Mouse (Mus musculus) neural tube, embryonic 15.5 days (tissue): Measurements from ENCODE around the gene Sec31a. TPM values are rescaled to one million over a fixed set of nuclear protein-coding genes. Genes with fewer than 3 reads are reported as not detected.
"Not testable (repeated sequence)": the region's sequence is repeated elsewhere in the genome, so short reads cannot be mapped to it uniquely, and the experiment has no call there.

Experiments used
- ATAC-seq: fragments of 200-750 bp; cut with Nextera tagmentation; 2 replicates; pipeline ENCODE4 v1.8.0; 2017; ENCODE audit warnings: mild to moderate bottlenecking, moderate TSS enrichment, moderate library complexity; ENCODE audit not compliant: low FRiP score
- H3K27ac ChIP-seq: fragments of 300-500 bp; sonication (generic); replicated peaks from 2 replicates; pipeline ENCODE4 v1.5.1; 2015; ENCODE audit warnings: mild to moderate bottlenecking, inconsistent platforms
- H3K27me3 ChIP-seq: fragments of 300-500 bp; sonication (generic); replicated peaks from 2 replicates; pipeline ENCODE4 v1.6.1; 2015; ENCODE audit warnings: inconsistent platforms
- H3K36me3 ChIP-seq: fragments of 300-500 bp; sonication (generic); 2 replicates; pipeline ENCODE4 v1.6.1; 2015; ENCODE audit warnings: inconsistent platforms
- H3K4me1 ChIP-seq: fragments of 300-500 bp; sonication (generic); 2 replicates; pipeline ENCODE4 v1.6.1; 2015; ENCODE audit warnings: inconsistent platforms
- H3K4me2 ChIP-seq: fragments of 300-500 bp; sonication (generic); 2 replicates; pipeline ENCODE4 v1.6.1; 2015; ENCODE audit warnings: inconsistent platforms, mild to moderate bottlenecking, moderate library complexity
- H3K4me3 ChIP-seq: fragments of 300-500 bp; sonication (generic); replicated peaks from 2 replicates; pipeline ENCODE4 v1.5.1; 2015; ENCODE audit warnings: mild to moderate bottlenecking, inconsistent platforms
- H3K9ac ChIP-seq: fragments of 300-500 bp; sonication (generic); replicated peaks from 2 replicates; pipeline ENCODE4 v1.6.1; 2015; ENCODE audit warnings: mild to moderate bottlenecking, inconsistent platforms
- H3K9me3 ChIP-seq: fragments of 300-500 bp; sonication (generic); replicated peaks from 2 replicates; pipeline ENCODE4 v1.6.1; 2016; ENCODE audit warnings: inconsistent platforms
- WGBS: fragments of 180-500 bp; shearing (Covaris S2); methylation state at CpG from one replicate; pipeline ENCODE4 v1.1.7; 2015; ENCODE audit warnings: mixed read lengths; 5-methylcytosine and 5-hydroxymethylcytosine counted together
- polyA plus RNA-seq: library from polyadenylated mRNA; unstranded; fragments of >200 nt; fragmentation: Nextera tagmentation; extraction: Ambion mirVana; gene quantifications from 2 replicates; pipeline ENCODE4 v1.2.1, GENCODE M21; 2015

Gene Sec31a
- polyA plus RNA-seq, 1 experiment from 2014 or later, result 89.5 TPM

DNA sequence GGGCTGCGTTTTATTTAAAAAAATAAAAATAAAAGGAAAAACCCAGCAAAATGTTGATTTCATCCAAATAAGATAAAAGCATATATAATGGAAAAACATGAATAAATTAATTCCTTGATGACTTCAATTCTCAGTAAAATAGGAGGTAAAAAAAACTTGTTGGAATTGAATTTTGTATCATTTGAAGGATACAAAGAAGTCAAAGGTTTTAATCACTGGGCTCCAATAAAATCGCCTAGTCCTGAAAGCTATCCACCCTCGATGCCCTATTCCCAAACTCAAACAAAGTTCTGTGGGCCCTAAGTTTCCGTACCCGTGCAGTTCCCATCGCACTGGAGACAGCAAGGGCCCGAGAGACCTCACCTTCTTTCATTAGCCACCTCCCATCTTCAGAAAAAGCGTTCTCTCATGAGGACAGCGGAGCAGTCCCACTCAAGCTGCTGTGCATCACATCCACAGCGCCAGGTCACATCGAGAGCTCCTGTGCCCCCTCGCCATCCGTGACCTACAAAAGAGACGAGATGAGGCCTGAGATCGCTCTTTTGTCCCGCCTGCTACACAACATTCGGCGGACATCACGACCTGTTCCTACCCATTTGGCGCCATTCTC, 12.8 kb upstream of the Sec31a start:
- peak overlapping the region; percentile 86 for H3K4me3 ChIP-seq
- peaks cover 34% of the 10 kb centered on the region for H3K36me3 ChIP-seq
- H3K4me2 ChIP-seq, result peak overlapping the region; percentile 88
- H3K9me3 ChIP-seq, result no peaks in the 10 kb centered on the region
- ATAC-seq, result peak; percentile 71
- peak overlapping the region; percentile 90 for H3K27ac ChIP-seq
- H3K4me1 ChIP-seq, result peaks cover 56% of the 10 kb centered on the region
- no peaks in the 10 kb centered on the region for H3K27me3 ChIP-seq
- WGBS, result under 1% methylated on average over 20 of the region's 20 CpGs
- H3K9ac ChIP-seq, result peak overlapping the region; percentile 93

DNA sequence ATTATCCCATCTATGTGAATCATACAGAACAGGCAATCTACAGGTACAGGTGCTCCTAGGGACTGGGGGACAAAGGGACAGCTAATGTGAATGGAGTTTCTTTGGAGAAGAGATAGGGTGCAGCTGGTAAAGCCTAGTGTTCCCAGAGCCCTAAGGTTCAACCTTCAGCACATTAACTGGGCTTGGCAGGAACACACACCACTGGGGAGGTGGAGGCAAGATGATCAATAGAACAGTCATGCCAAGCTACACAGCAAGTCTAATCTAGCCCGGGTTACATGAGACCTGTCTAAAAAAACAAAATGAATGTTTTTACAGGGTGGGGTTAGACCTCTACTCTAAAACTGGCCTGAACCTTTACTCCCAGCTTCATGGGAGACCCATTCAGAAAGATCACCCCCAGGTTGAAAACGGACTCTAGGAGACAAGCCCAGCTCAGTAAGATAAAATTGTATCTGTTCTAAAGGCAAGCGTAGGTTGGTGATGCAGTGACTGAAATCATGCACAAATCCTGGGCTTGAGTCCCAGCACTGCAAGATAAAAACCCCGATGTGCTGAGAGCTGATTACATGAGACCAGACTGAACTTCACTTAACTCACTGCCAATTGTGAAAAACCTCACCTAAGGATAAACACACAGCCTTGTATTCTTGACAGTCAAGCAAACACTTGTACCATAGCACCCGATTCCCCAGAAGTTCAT, 12.1 kb upstream of the Sec31a start:
- peaks cover 63% of the 10 kb centered on the region for H3K4me1 ChIP-seq
- no peaks in the 10 kb centered on the region for H3K27me3 ChIP-seq
- peak overlapping the region; percentile 88 for H3K4me2 ChIP-seq
- ATAC-seq, result no peak
- H3K9ac ChIP-seq, result peak overlapping the region; percentile 93
- H3K4me3 ChIP-seq, result peak overlapping the region; percentile 86
- WGBS, result 14% methylated on average over 5 of the region's 5 CpGs
- H3K9me3 ChIP-seq, result no peaks in the 10 kb centered on the region
- H3K36me3 ChIP-seq, result peaks cover 40% of the 10 kb centered on the region
- H3K27ac ChIP-seq, result 0 out of 2 replicates have a peak overlapping the region, but pooled peaks have one; percentile 38

DNA sequence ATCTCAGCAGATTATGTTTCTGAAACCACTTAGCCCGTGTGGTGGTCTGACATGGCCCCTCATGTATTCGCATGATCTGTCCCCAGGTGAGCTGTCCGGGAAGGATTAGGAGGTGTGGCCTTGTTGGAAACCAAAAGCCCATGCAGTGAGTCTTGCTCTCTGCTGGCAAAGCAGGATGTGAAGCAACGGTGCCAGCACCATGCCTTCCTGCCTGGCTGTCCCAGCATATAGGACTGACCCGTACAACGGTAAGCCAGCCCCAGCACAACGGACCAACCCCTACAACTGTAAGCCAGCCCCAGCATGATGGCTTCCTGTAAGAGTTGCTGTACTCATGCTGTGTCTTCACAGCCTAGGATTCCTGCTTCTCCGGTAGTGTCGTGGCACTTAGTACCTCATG, 11.2 kb upstream of the Sec31a start:
- no peaks in the 10 kb centered on the region for H3K9me3 ChIP-seq
- H3K4me2 ChIP-seq, result peak overlapping the region; percentile 88
- no peak overlapping the region for H3K27ac ChIP-seq
- peaks cover 70% of the 10 kb centered on the region for H3K4me1 ChIP-seq
- H3K27me3 ChIP-seq, result no peaks in the 10 kb centered on the region
- 66% methylated on average over 9 of the region's 9 CpGs for WGBS
- H3K4me3 ChIP-seq, result peak overlapping the region; percentile 86
- H3K9ac ChIP-seq, result peak overlapping the region; percentile 93; the same call in 1 of the 2 replicates
- peaks cover 49% of the 10 kb centered on the region for H3K36me3 ChIP-seq
- no peak for ATAC-seq

DNA sequence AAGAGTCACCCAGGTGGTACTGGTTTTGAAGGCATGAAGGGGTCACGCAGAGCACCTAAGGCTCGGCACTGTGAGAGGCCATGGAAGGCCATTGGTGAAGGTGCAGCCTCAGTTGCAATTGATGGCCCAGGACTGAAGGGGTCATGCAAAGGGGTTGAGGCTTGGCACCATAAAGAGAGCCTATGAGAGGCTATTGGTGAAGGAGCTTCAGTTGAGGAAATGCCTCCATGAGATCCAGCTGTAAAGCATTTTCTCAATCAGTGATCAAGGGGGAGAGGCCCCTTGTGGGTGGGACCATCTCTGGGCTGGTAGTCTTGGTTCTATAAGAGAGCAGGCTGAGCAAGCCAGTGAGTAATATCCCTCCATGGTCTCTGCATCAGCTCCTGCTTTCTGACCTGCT, 9.8 kb upstream of the Sec31a start:
- H3K27me3 ChIP-seq, H3K9me3 ChIP-seq, ATAC-seq, H3K4me2 ChIP-seq, H3K4me3 ChIP-seq, H3K27ac ChIP-seq, H3K9ac ChIP-seq: not testable (repeated sequence)
- Histone ChIP-seq H3K4me1 (peaks cover 70% of the 10 kb centered on the region), H3K36me3 (peaks cover 63% of the 10 kb centered on the region)
- 92% methylated on average over 2 of the region's 2 CpGs for WGBS

DNA sequence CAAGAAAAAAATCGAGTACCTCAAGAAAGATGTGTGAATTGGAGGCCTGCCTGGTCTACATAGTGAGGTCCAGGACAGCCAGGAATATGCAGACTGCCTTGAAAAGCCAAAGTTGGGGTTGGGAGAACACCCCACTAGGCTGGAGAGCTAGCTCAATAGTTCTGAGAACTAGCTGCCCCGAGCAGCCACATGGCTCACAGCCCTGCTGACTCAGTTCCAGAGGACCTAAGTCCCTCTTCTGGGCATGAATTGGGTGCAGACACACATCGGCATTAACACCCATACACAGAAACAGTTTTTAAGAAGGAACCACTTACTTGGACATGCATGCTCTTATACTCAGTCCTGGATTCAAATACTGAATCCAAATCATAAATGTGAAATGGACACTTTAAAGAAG, 8.2 kb upstream of the Sec31a start:
- H3K9me3 ChIP-seq, result no peaks in the 10 kb centered on the region
- no peaks in the 10 kb centered on the region for H3K27me3 ChIP-seq
- 82% methylated on average over 3 of the region's 3 CpGs for WGBS
- peak overlapping the region; percentile 20; the same call in 1 of the 2 replicates for H3K9ac ChIP-seq
- H3K4me1 ChIP-seq, result peaks cover 63% of the 10 kb centered on the region
- ATAC-seq, result no peak
- no peak overlapping the region for H3K4me3 ChIP-seq
- H3K4me2 ChIP-seq, result peak overlapping the region; percentile 17; the same call in 1 of the 2 replicates
- no peak overlapping the region for H3K27ac ChIP-seq
- H3K36me3 ChIP-seq, result peaks cover 77% of the 10 kb centered on the region

DNA sequence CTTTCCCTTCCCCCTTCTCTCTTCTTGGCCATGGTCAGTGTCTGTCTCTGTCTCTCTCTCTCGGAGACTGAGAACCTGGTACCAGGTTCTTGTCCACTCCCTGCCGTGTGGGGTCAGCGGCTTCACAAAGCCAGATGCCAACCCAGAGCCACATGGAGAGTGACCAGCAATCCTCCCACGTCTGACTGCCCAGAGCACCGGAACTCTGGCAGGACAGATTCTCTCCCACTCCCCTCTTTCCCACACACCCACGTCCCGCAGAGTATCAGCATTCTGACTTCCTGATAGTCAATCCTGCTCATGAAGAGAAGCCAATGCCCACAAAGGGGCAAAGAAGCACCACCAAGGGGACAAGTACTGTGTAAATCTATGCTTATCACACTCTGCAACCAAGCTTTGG, 7.6 kb upstream of the Sec31a start:
- Histone ChIP-seq H3K9me3 (no peaks in the 10 kb centered on the region), H3K27me3 (no peaks in the 10 kb centered on the region), H3K36me3 (peaks cover 84% of the 10 kb centered on the region)

DNA sequence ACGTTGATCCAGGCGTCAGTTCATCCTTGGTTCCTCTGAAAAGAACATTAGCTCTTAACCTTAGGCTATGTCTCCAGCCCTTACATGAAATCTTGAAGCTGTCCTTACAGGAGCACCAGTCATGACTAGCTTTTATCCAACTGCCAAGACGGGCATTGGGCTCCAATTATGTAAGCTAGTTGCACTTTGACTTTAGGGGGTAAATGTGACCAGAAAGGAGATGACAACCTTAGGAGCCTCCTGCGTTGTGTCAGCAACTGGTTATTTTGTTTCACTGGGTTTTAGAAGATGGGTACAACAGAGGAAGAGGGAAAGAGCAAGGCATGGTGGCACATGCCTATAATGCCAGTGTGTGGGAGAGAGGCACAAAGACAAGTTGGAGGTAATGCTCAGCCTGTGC, 2.8 kb upstream of the Sec31a start:
- Histone ChIP-seq H3K27me3 (no peaks in the 10 kb centered on the region), H3K4me3 (no peak overlapping the region), H3K27ac (no peak overlapping the region), H3K4me1 (peaks cover 44% of the 10 kb centered on the region), H3K36me3 (peaks cover 56% of the 10 kb centered on the region), H3K4me2 (no peak overlapping the region), H3K9me3 (no peaks in the 10 kb centered on the region), H3K9ac (no peak overlapping the region)
- no peak for ATAC-seq
- 78% methylated on average over 4 of the region's 4 CpGs for WGBS

More for the DNA sequence above, 7.6 kb upstream of the Sec31a start:
- no peak overlapping the region for H3K4me3 ChIP-seq
- no peak overlapping the region for H3K27ac ChIP-seq
- peaks cover 64% of the 10 kb centered on the region for H3K4me1 ChIP-seq
- no peak overlapping the region; the same call in 1 of the 2 replicates for H3K4me2 ChIP-seq
- H3K9ac ChIP-seq, result no peak overlapping the region
- WGBS, result 68% methylated on average over 7 of the region's 7 CpGs
- ATAC-seq, result no peak

DNA sequence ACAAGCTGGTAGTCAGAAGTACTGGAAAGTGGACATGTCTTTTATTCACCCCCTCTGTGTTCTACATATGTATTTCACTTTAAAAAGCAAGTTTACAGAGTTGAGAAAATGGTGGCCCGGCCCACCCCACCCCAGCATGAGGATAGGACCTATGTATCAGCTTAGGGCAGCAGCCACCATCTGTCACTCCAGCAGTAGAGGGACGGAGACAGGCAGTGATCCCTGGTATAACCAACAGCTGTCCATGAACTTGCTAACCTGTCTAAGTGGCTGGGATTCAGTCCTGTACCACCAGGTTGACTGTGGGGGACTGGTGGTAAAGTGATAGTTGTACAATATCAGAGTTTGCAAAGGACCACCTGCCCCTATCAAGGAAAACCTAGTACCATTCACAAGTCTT, 2.0 kb upstream of the Sec31a start:
- H3K27me3 ChIP-seq, result no peaks in the 10 kb centered on the region
- H3K4me1 ChIP-seq, result peaks cover 42% of the 10 kb centered on the region
- ATAC-seq, result no peak
- no peaks in the 10 kb centered on the region for H3K9me3 ChIP-seq
- no peak overlapping the region for H3K4me2 ChIP-seq
- H3K4me3 ChIP-seq, result no peak overlapping the region
- H3K9ac ChIP-seq, result no peak overlapping the region
- WGBS, result 81% methylated on average over 2 of the region's 2 CpGs
- H3K36me3 ChIP-seq, result peaks cover 48% of the 10 kb centered on the region
- no peak overlapping the region for H3K27ac ChIP-seq

DNA sequence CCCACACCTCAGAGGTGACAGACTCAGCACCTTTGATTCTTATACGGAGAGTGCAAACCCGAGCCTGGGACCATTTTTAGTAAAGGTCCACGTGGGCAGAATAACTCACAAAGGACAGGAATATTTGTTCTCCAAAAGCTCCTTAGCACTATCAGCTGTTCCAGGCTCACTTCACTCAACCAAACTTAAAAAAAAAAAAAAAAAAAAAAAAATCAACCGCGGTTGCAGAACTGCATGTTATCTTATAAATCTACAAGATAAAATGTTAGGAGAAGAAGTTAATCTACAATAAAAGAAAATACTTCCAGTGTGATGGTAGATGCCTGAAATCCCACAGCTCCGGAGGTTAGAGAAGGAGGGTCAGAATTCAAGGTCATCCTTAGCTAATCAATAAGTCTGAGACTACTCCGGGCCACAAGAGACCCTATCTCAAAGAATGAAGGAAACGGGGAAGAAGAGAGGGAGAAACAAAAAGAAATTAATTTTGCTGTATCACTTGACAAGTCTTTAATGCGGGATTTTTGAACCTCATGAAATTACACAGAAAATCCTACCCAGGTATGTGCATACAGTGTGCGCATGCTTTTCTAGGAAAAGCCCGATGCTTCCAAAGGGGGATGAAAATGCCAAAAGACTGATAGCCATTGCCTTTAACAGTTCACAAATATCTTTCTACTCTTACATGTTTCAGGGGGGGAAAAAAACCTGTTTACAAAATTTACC, 1.4 kb downstream of the Sec31a start:
- ATAC-seq, result no peak
- H3K4me2 ChIP-seq, result peak overlapping the region; percentile 64
- peak overlapping the region; percentile 80; the same call in 1 of the 2 replicates for H3K9ac ChIP-seq
- peak overlapping the region; percentile 96 for H3K4me3 ChIP-seq
- no peaks in the 10 kb centered on the region for H3K27me3 ChIP-seq
- no peak overlapping the region for H3K27ac ChIP-seq
- H3K36me3 ChIP-seq, result peaks cover 16% of the 10 kb centered on the region
- 78% methylated on average over 11 of the region's 11 CpGs for WGBS
- peaks cover 37% of the 10 kb centered on the region for H3K4me1 ChIP-seq
- no peaks in the 10 kb centered on the region for H3K9me3 ChIP-seq

DNA sequence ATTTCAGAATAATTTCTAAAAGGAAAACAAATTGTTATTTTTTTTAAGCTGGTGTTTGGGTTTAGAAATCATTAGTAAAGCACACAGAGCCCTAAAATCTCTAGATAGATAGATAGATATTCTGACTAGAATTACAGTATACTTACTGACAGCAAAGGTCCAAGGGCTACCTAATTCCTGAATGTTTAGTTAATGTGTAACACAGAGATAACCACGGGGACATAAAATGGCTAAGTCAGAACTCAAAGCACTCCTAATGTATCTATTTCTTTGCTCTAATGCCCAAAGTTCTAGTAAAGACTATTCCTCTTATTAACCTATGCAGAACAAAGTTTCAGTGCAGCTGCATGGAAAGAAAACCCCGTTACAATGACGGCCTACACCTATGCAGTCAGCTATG, 3.1 kb downstream of the Sec31a start:
- H3K27me3 ChIP-seq, result no peaks in the 10 kb centered on the region
- 0 out of 2 replicates have a peak, but pooled peaks cover under 1% of the 10 kb centered on the region for H3K36me3 ChIP-seq
- WGBS, result 84% methylated on average over 3 of the region's 3 CpGs
- no peak for ATAC-seq
- no peak overlapping the region for H3K9ac ChIP-seq
- no peak overlapping the region for H3K27ac ChIP-seq
- peaks cover 35% of the 10 kb centered on the region for H3K4me1 ChIP-seq
- no peak overlapping the region for H3K4me3 ChIP-seq
- H3K9me3 ChIP-seq, result no peaks in the 10 kb centered on the region
- H3K4me2 ChIP-seq, result no peak overlapping the region

DNA sequence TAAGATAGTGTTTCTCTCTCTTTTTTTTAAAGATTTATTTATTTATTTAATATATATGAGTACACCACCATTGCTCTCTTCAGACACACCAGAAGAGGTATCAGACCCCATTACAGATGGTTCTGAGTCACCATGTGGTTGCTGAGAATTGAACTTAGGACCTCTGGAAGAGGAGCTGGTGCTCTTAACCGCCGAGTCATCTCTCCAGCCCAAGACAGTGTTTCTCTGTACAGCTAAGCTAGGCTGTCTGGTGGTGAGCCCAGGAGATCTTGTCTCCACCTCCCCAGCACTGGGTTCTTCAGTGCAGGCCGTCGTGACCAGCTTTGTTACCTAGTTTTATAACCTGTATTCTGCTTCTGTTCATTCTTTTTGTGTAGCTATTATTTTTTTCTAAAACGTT, 5.8 kb downstream of the Sec31a start:
- Histone ChIP-seq H3K27ac (no peak overlapping the region), H3K4me1 (peaks cover 23% of the 10 kb centered on the region), H3K9ac (no peak overlapping the region), H3K36me3 (peaks cover 17% of the 10 kb centered on the region), H3K27me3 (no peaks in the 10 kb centered on the region), H3K4me2 (no peak overlapping the region), H3K4me3 (no peak overlapping the region), H3K9me3 (no peaks in the 10 kb centered on the region)
- no peak for ATAC-seq
- WGBS, result 93% methylated on average over 5 of the region's 5 CpGs
